Comparison of ENCODE assay signal across 10 mouse cellular contexts in genomic region chr9:58539886-58540285, GRCm38 (mm10). TPM values are rescaled to one million over a fixed set of nuclear protein-coding genes. Genes with fewer than 3 reads are reported as not detected.
DNase-seq lines count a peak whose midpoint lies in the region; ATAC-seq and TF ChIP-seq lines count a peak whose summit lies in the region.
"Had no signal": no experiment of that assay in that cellular context is flagged by ENCODE, and none has a peak within 500 bp of the region (broad histone marks: within the 10 kb centered on the region; RNA-seq: fewer than 3 reads in every experiment).

No protein-coding gene starts in this region.

- no peaks in the 10 kb centered on the region for H3K9me3 ChIP-seq in heart, embryonic 12.5 days (replicated peaks)
- H3K9me3 ChIP-seq in CH12.LX (replicated peaks; ENCODE audit: low read length), result peaks cover 6% of the 10 kb centered on the region
- H3K9me3 ChIP-seq in forebrain, embryonic 10.5 days, result no peaks in the 10 kb centered on the region
- no peaks in the 10 kb centered on the region for H3K9me3 ChIP-seq in midbrain, embryonic 13.5 days
- H3K9me3 ChIP-seq: embryonic facial prominence, embryonic 13.5 days; liver, embryonic 15.5 days had no signal

- TF ChIP-seq EP300 in CH12.LX (IDR thresholded peaks at IDR 0.05; ENCODE audit: low read length), result no peak

- no peaks in the 10 kb centered on the region for H3K27me3 ChIP-seq in heart, embryonic 12.5 days (replicated peaks)
- H3K27me3 ChIP-seq in CH12.LX (replicated peaks), result peaks cover 2% of the 10 kb centered on the region
- no peaks in the 10 kb centered on the region for H3K27me3 ChIP-seq in forebrain, embryonic 10.5 days (ENCODE audit: poor library complexity, severe bottlenecking)
- no peaks in the 10 kb centered on the region for H3K27me3 ChIP-seq in midbrain, embryonic 13.5 days
- H3K27me3 ChIP-seq: embryonic facial prominence, embryonic 13.5 days; liver, embryonic 15.5 days had no signal

- no peak overlapping the region for H3K4me3 ChIP-seq in heart, embryonic 12.5 days
- H3K4me3 ChIP-seq in CH12.LX (replicated peaks in 1 of 3; ENCODE audit: low read depth in 2 of 3, low read length in 2 of 3, poor library complexity in 1 of 3), result no peak overlapping the region
- H3K4me3 ChIP-seq in forebrain, embryonic 10.5 days, result no peak overlapping the region
- no peak overlapping the region for H3K4me3 ChIP-seq in midbrain, embryonic 13.5 days (replicated peaks)
- H3K4me3 ChIP-seq: embryonic facial prominence, embryonic 13.5 days; liver, embryonic 15.5 days had no signal

- no peaks in the 10 kb centered on the region for H3K79me2 ChIP-seq in CH12.LX (replicated peaks; ENCODE audit: control insufficient read depth, extremely low read depth, insufficient read depth, poor library complexity, severe bottlenecking)

- no peak; the same call in none of the 2 replicates for TF ChIP-seq RAD21 in CH12.LX (IDR thresholded peaks at IDR 0.05; ENCODE audit: low read depth, low read length)

- TF ChIP-seq CTCF in CH12.LX (conservative IDR thresholded peaks at IDR 0.05 in 1 of 2, IDR thresholded peaks at IDR 0.05 in 1 of 2; ENCODE audit: low read depth in 2 of 2, low read length in 2 of 2), result peak; percentile 93 to 94
- TF ChIP-seq CTCF in brain, embryonic 14.5 days (IDR thresholded peaks at IDR 0.05; ENCODE audit: borderline replicate concordance, extremely low read depth, insufficient read depth, insufficient read length), result peak; percentile 91

- in situ Hi-C loops in CH12.LX (cut with MboI; ENCODE audit: low pct_ligation_motif_present, low pct_unique_long_range_greater_than_20kb, low sequenced_read_pairs), result loop anchor here (5.0 to 10.0 kb wide), 3 partner anchors 115 to 335 kb away; no protein-coding TSS in a partner anchor

- intact Hi-C loops in heart, postnatal 10 days (cut with DNase I), result loop anchor here (1.0 kb wide), 2 partner anchors 38 to 111 kb away; no protein-coding TSS in a partner anchor

- no peak overlapping the region for H3K4me2 ChIP-seq in heart, embryonic 12.5 days
- H3K4me2 ChIP-seq in CH12.LX (ENCODE audit: insufficient read depth, low read depth, poor library complexity, severe bottlenecking), result no peak overlapping the region
- H3K4me2 ChIP-seq in midbrain, embryonic 13.5 days (replicated peaks), result no peak overlapping the region
- H3K4me2 ChIP-seq: embryonic facial prominence, embryonic 13.5 days; liver, embryonic 15.5 days had no signal

- H3K36me3 ChIP-seq in heart, embryonic 12.5 days, result peaks cover 34% of the 10 kb centered on the region
- no peaks in the 10 kb centered on the region for H3K36me3 ChIP-seq in CH12.LX (replicated peaks in 1 of 2; ENCODE audit: control insufficient read depth in 1 of 2, insufficient read depth in 1 of 2, low read length in 1 of 2)
- peaks cover 37% of the 10 kb centered on the region for H3K36me3 ChIP-seq in forebrain, embryonic 10.5 days (replicated peaks)
- peaks cover 27% of the 10 kb centered on the region for H3K36me3 ChIP-seq in midbrain, embryonic 13.5 days
- H3K36me3 ChIP-seq: liver, embryonic 15.5 days had no signal

- peak; percentile 64 to 80 for DNase-seq in heart, postnatal 10 days
- peak; percentile 88 for DNase-seq in CH12.LX (ENCODE audit: extremely low read depth)
- peak; percentile 85 for DNase-seq in brain, embryonic 14.5 days (ENCODE audit: low read depth)
- peak; percentile 55 for DNase-seq in forebrain, embryonic 10.5 days (ENCODE audit: extremely low spot score, low spot score)
- peak; percentile 41 to 71 for DNase-seq in kidney, postnatal 36 days
- peak; percentile 76 for DNase-seq in thymus, postnatal 0 days (ENCODE audit: low spot score)

- no peak overlapping the region for H3K9ac ChIP-seq in heart, embryonic 12.5 days
- H3K9ac ChIP-seq in CH12.LX (ENCODE audit: insufficient read depth, low read depth), result no peak overlapping the region
- no peak overlapping the region for H3K9ac ChIP-seq in midbrain, embryonic 13.5 days (replicated peaks)
- H3K9ac ChIP-seq: embryonic facial prominence, embryonic 13.5 days; liver, embryonic 15.5 days had no signal

- no peak for TF ChIP-seq POLR2A in CH12.LX (IDR thresholded peaks at IDR 0.05; ENCODE audit: low read depth, low read length)
- no peak for TF ChIP-seq POLR2A in brain, embryonic 14.5 days (IDR thresholded peaks at IDR 0.05; ENCODE audit: borderline replicate concordance, extremely low read depth, insufficient read depth, insufficient read length, poor library complexity, severe bottlenecking)

- 47% methylated on average over 5 of the region's 5 CpGs for WGBS in heart, embryonic 12.5 days
- 49% methylated on average over 5 of the region's 5 CpGs for WGBS in forebrain, embryonic 10.5 days
- 52% methylated on average over 5 of the region's 5 CpGs for WGBS in midbrain, embryonic 13.5 days

- H3K27ac ChIP-seq in heart, embryonic 12.5 days (ENCODE audit: poor library complexity, severe bottlenecking), result no peak overlapping the region
- H3K27ac ChIP-seq in CH12.LX (ENCODE audit: insufficient read depth, low read depth), result no peak overlapping the region
- H3K27ac ChIP-seq in forebrain, embryonic 10.5 days, result no peak overlapping the region
- no peak overlapping the region for H3K27ac ChIP-seq in midbrain, embryonic 13.5 days
- H3K27ac ChIP-seq: embryonic facial prominence, embryonic 13.5 days; liver, embryonic 15.5 days had no signal

- ATAC-seq in heart, embryonic 12.5 days (ENCODE audit: insufficient number of reproducible peaks, low FRiP score), result no peak
- peak; percentile 51 for ATAC-seq in midbrain, embryonic 13.5 days

- peaks cover 26% of the 10 kb centered on the region for H3K4me1 ChIP-seq in heart, embryonic 12.5 days (replicated peaks)
- peaks cover 20 to 76% of the 10 kb centered on the region in 2 experiments for H3K4me1 ChIP-seq in CH12.LX (ENCODE audit: control insufficient read depth in 1 of 2, insufficient read depth in 2 of 2)
- no peaks in the 10 kb centered on the region; the same call in 1 of the 2 replicates for H3K4me1 ChIP-seq in forebrain, embryonic 10.5 days
- peaks cover 9% of the 10 kb centered on the region for H3K4me1 ChIP-seq in midbrain, embryonic 13.5 days (replicated peaks)

- dilution Hi-C loops in CH12.LX (cut with MboI; ENCODE audit: extremely low pct_ligation_motif_present, extremely low pct_unique_long_range_greater_than_20kb, low sequenced_read_pairs), result no loop called here

TF ChIP-seq in CH12.LX, 34 proteins besides CTCF, POLR2A, EP300 and RAD21:
- TF ChIP-seq SMC3 (IDR thresholded peaks at IDR 0.05; ENCODE audit: low read depth, low read length), result peak; percentile 87
- TF ChIP-seq ZC3H11A (IDR thresholded peaks at IDR 0.05; ENCODE audit: low read depth, low read length), result peak; percentile 9; the same call in 1 of the 2 replicates
- TF ChIP-seq MAFK (IDR thresholded peaks at IDR 0.05; ENCODE audit: insufficient replicate concordance, low read length), result no peak
- no peak for TF ChIP-seq UBTF (IDR thresholded peaks at IDR 0.05; ENCODE audit: low read depth, low read length)
- no peak for TF ChIP-seq IRF4 (IDR thresholded peaks at IDR 0.05; ENCODE audit: low read depth, low read length)
- no peak for TF ChIP-seq CHD1 (IDR thresholded peaks at IDR 0.05; ENCODE audit: low read depth, low read length)

RNA-seq across cellular contexts. Expression of gene Cd276, which starts 15.4 kb away (rescaled TPM):
- 10 to 100 TPM; 29.8 to 30.6 TPM for total RNA-seq in heart, postnatal 10 days (2021)
- 39.2 and 42.4 TPM in 2 replicates for polyA plus RNA-seq in heart, embryonic 12.5 days (2016; fragmentation: Nextera tagmentation; extraction: Ambion mirVana)
- 0.55 and 0.97 TPM in 2 replicates for total RNA-seq in CH12.LX (2012; rRNA removed)
- total RNA-seq in CH12.LX (2014; rRNA removed), result 0.59 and 0.78 TPM in 2 replicates
- 1.3 and 4.3 TPM in 2 replicates for polyA plus RNA-seq in CH12.LX (2012; ENCODE audit: insufficient read length, low read depth)
- 34.6 and 47.1 TPM in 2 replicates for polyA plus RNA-seq in brain, embryonic 14.5 days (2012; rRNA removed)
- 31.7 and 32.8 TPM in 2 replicates for polyA plus RNA-seq in forebrain, embryonic 10.5 days (2016; fragmentation: Nextera tagmentation; extraction: Ambion mirVana)
- 31.3 and 33.9 TPM in 2 replicates for polyA plus RNA-seq in midbrain, embryonic 13.5 days (2015; fragmentation: Nextera tagmentation; extraction: Ambion mirVana)
- 2.6 and 2.9 TPM in 2 replicates for polyA plus RNA-seq in thymus, postnatal 0 days (2015; fragmentation: Nextera tagmentation; extraction: Ambion mirVana)

RNA-seq across cellular contexts. Expression of gene Nptn, which starts 42.2 kb away (rescaled TPM):
- total RNA-seq in heart, postnatal 10 days (2021), result 100 to 1,000 TPM; 186 to 201 TPM
- polyA plus RNA-seq in heart, embryonic 12.5 days (2016; fragmentation: Nextera tagmentation; extraction: Ambion mirVana), result 122 and 131 TPM in 2 replicates
- total RNA-seq in CH12.LX (2012; rRNA removed) (48.4 and 62.4 TPM in 2 replicates), CH12.LX (2014; rRNA removed) (172 and 175 TPM in 2 replicates)
- 118 and 184 TPM in 2 replicates for polyA plus RNA-seq in CH12.LX (2012; ENCODE audit: insufficient read length, low read depth)
- polyA plus RNA-seq in brain, embryonic 14.5 days (2012; rRNA removed), result 342 and 371 TPM in 2 replicates
- polyA plus RNA-seq in forebrain, embryonic 10.5 days (2016; fragmentation: Nextera tagmentation; extraction: Ambion mirVana), result 48.0 and 50.7 TPM in 2 replicates
- polyA plus RNA-seq in midbrain, embryonic 13.5 days (2015; fragmentation: Nextera tagmentation; extraction: Ambion mirVana), result 99.1 and 110 TPM in 2 replicates
- 88.2 and 96.4 TPM in 2 replicates for polyA plus RNA-seq in thymus, postnatal 0 days (2015; fragmentation: Nextera tagmentation; extraction: Ambion mirVana)

RNA-seq across cellular contexts. Expression of gene Insyn1, which starts 51.5 kb away (rescaled TPM):
- total RNA-seq in heart, postnatal 10 days (2021), result 10 to 100 TPM; 11.0 to 11.4 TPM
- 0.97 and 1.3 TPM in 2 replicates for polyA plus RNA-seq in heart, embryonic 12.5 days (2016; fragmentation: Nextera tagmentation; extraction: Ambion mirVana)
- total RNA-seq in CH12.LX (2012; rRNA removed) (3.0 and 5.5 TPM in 2 replicates), CH12.LX (2014; rRNA removed) (1.1 and 2.4 TPM in 2 replicates)
- 2.5 and 2.6 TPM in 2 replicates for polyA plus RNA-seq in CH12.LX (2012; ENCODE audit: insufficient read length, low read depth)
- polyA plus RNA-seq in brain, embryonic 14.5 days (2012; rRNA removed), result 34.7 and 45.2 TPM in 2 replicates
- 0.66 TPM in 2 replicates for polyA plus RNA-seq in forebrain, embryonic 10.5 days (2016; fragmentation: Nextera tagmentation; extraction: Ambion mirVana)
- polyA plus RNA-seq in midbrain, embryonic 13.5 days (2015; fragmentation: Nextera tagmentation; extraction: Ambion mirVana), result 2.9 and 5.2 TPM in 2 replicates
- polyA plus RNA-seq in thymus, postnatal 0 days (2015; fragmentation: Nextera tagmentation; extraction: Ambion mirVana), result 0.60 and 0.64 TPM in 2 replicates
- polyA plus RNA-seq: liver, embryonic 15.5 days had no signal
